Mouse (Mus musculus) liver, postnatal 0 days (tissue): Measurements from ENCODE around the gene Zfp609.

Experiments
- CTCF ChIP-seq: sonication (generic); IDR thresholded peaks from 2 replicates; pipeline ENCODE4 v1.5.1; 2016; ENCODE audit warnings: antibody characterized with exemption, low read depth
- EP300 ChIP-seq: IDR thresholded peaks from 2 replicates; pipeline ENCODE4 v1.6.1; 2016; ENCODE audit warnings: antibody characterized with exemption, low read depth, mild to moderate bottlenecking

DNA sequence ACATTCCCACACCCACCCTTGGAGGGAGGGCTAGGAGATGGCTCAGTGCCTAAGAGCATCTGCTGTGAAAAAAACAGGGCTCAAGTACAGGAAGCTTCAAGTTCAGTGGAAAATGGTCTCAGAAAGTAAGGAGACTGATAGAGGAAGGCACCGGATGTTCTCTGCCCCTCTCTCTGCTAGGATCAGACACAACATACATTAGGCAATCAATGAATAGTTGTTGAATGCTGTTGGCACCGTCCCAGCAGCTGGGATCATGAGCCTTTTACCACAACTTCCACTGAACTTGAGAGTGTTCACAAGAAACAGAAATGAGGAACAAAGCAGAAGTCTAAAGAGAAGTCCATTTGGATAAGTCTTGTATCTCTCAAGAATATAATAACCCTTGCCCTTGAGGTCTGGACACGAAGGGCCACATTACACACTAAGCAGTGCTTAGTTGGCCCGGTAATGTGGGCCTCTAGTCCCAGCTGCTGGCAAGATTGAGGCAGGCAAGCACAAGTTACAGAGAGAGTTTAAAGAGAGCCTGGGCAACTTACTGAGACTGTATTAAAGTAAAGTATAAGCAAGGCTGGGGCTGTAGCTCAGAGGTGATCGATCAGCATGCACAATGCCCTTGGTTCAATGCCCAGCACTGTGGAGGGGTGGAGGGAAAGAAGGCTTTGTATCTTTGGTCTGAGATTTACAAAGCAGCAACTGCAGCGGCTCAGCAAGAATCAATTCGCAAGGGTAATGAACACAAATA lies 17.2 kb upstream of the Zfp609 start:
- TF ChIP-seq CTCF (no peak), EP300 (no peak)
